Mouse (Mus musculus): ENCODE measurements around the gene Baz2b. TPM values are rescaled to one million over a fixed set of nuclear protein-coding genes. Genes with fewer than 3 reads are reported as not detected.
A peak's percentile ranks its signal among the peaks of the same experiment; 100 is the strongest.

The Baz2b gene
- total and polyA plus RNA-seq, 2 experiments from 2014 or later, result 72.3 to 89.3 TPM

GRCm38 (mm10) chr2:60026554-60026953 is 183.1 kb downstream of the Baz2b start:
- Histone ChIP-seq H3K36me3 (ENCODE audit: insufficient read depth, low read length) (no peaks in the 10 kb centered on the region), H3K4me1 (ENCODE audit: insufficient read depth, low read length) (no peaks in the 10 kb centered on the region), H3K4me2 (ENCODE audit: low read depth, low read length, poor library complexity, severe bottlenecking) (no peak overlapping the region), H3K4me3 (ENCODE audit: low read depth, low read length) (no peak overlapping the region), H3K27ac (ENCODE audit: low read depth, low read length) (no peak overlapping the region), H3K9ac (replicated peaks; ENCODE audit: low read length, poor library complexity, severe bottlenecking) (no peak overlapping the region), H3K27me3 (ENCODE audit: insufficient read depth, low read length) (no peaks in the 10 kb centered on the region), H3K9me3 (ENCODE audit: low read length) (no peaks in the 10 kb centered on the region)
- no peak for TF ChIP-seq CTCF (IDR thresholded peaks at IDR 0.05)
- ATAC-seq (ENCODE audit: low FRiP score) (no peak), DNase-seq (ENCODE audit: low spot score) (peak; percentile 31)
- 33% methylated on average over 6 of the region's 6 CpGs for WGBS

GRCm38 (mm10) chr2:60023777-60024176 is 185.9 kb downstream of the Baz2b start:
- H3K4me2 ChIP-seq (ENCODE audit: low read depth, low read length, poor library complexity, severe bottlenecking), result no peak overlapping the region
- 91% methylated on average over 7 of the region's 7 CpGs for WGBS
- no peaks in the 10 kb centered on the region for H3K9me3 ChIP-seq (ENCODE audit: low read length)
- no peak overlapping the region for H3K4me3 ChIP-seq (ENCODE audit: low read depth, low read length)
- ATAC-seq (ENCODE audit: low FRiP score), result no peak
- TF ChIP-seq CTCF (IDR thresholded peaks at IDR 0.05), result no peak
- H3K36me3 ChIP-seq (ENCODE audit: insufficient read depth, low read length), result no peaks in the 10 kb centered on the region
- H3K27ac ChIP-seq (ENCODE audit: low read depth, low read length), result no peak overlapping the region
- H3K4me1 ChIP-seq (ENCODE audit: insufficient read depth, low read length), result no peaks in the 10 kb centered on the region
- H3K27me3 ChIP-seq (ENCODE audit: insufficient read depth, low read length), result no peaks in the 10 kb centered on the region
- H3K9ac ChIP-seq (replicated peaks; ENCODE audit: low read length, poor library complexity, severe bottlenecking), result no peak overlapping the region
- DNase-seq (ENCODE audit: low spot score), result no peak

- no peaks in the 10 kb centered on the region for H3K27me3 ChIP-seq (ENCODE audit: insufficient read depth, low read length)
- no peak overlapping the region for H3K27ac ChIP-seq (ENCODE audit: low read depth, low read length)
- no peaks in the 10 kb centered on the region for H3K9me3 ChIP-seq (ENCODE audit: low read length)
- ATAC-seq (ENCODE audit: low FRiP score) (no peak), DNase-seq (ENCODE audit: low spot score) (no peak)
- H3K9ac ChIP-seq (replicated peaks; ENCODE audit: low read length, poor library complexity, severe bottlenecking), result no peak overlapping the region
- no peak for TF ChIP-seq CTCF (IDR thresholded peaks at IDR 0.05)
- 39% methylated on average over 5 of the region's 5 CpGs for WGBS
- H3K36me3 ChIP-seq (ENCODE audit: insufficient read depth, low read length), result no peaks in the 10 kb centered on the region
- H3K4me3 ChIP-seq (ENCODE audit: low read depth, low read length), result no peak overlapping the region
- no peaks in the 10 kb centered on the region for H3K4me1 ChIP-seq (ENCODE audit: insufficient read depth, low read length)
- H3K4me2 ChIP-seq (ENCODE audit: low read depth, low read length, poor library complexity, severe bottlenecking), result no peak overlapping the region
Measured at GRCm38 (mm10) chr2:60021556-60021955, 188.1 kb downstream of the Baz2b start.

GRCm38 (mm10) chr2:60021138-60021537 is 188.5 kb downstream of the Baz2b start:
- Histone ChIP-seq H3K4me2 (ENCODE audit: low read depth, low read length, poor library complexity, severe bottlenecking) (no peak overlapping the region), H3K4me3 (ENCODE audit: low read depth, low read length) (no peak overlapping the region), H3K36me3 (ENCODE audit: insufficient read depth, low read length) (no peaks in the 10 kb centered on the region), H3K27ac (ENCODE audit: low read depth, low read length) (no peak overlapping the region), H3K4me1 (ENCODE audit: insufficient read depth, low read length) (no peaks in the 10 kb centered on the region), H3K27me3 (ENCODE audit: insufficient read depth, low read length) (no peaks in the 10 kb centered on the region), H3K9me3 (ENCODE audit: low read length) (no peaks in the 10 kb centered on the region), H3K9ac (replicated peaks; ENCODE audit: low read length, poor library complexity, severe bottlenecking) (no peak overlapping the region)
- no peak for ATAC-seq (ENCODE audit: low FRiP score)
- no peak for TF ChIP-seq CTCF (IDR thresholded peaks at IDR 0.05)
- no peak for DNase-seq (ENCODE audit: low spot score)
- WGBS, result 92% methylated on average over 6 of the region's 6 CpGs

- Histone ChIP-seq H3K27ac (ENCODE audit: low read depth, low read length) (no peak overlapping the region), H3K4me2 (ENCODE audit: low read depth, low read length, poor library complexity, severe bottlenecking) (no peak overlapping the region), H3K4me3 (ENCODE audit: low read depth, low read length) (no peak overlapping the region), H3K9ac (replicated peaks; ENCODE audit: low read length, poor library complexity, severe bottlenecking) (no peak overlapping the region), H3K9me3 (ENCODE audit: low read length) (no peaks in the 10 kb centered on the region), H3K36me3 (ENCODE audit: insufficient read depth, low read length) (no peaks in the 10 kb centered on the region), H3K27me3 (ENCODE audit: insufficient read depth, low read length) (no peaks in the 10 kb centered on the region), H3K4me1 (ENCODE audit: insufficient read depth, low read length) (no peaks in the 10 kb centered on the region)
- TF ChIP-seq CTCF (IDR thresholded peaks at IDR 0.05), result no peak
- 100% methylated on average over 3 of the region's 3 CpGs for WGBS
- DNase-seq (ENCODE audit: low spot score) (no peak), ATAC-seq (ENCODE audit: low FRiP score) (no peak)
Measured at GRCm38 (mm10) chr2:60019546-60020250, 189.9 kb downstream of the Baz2b start.

DNA sequence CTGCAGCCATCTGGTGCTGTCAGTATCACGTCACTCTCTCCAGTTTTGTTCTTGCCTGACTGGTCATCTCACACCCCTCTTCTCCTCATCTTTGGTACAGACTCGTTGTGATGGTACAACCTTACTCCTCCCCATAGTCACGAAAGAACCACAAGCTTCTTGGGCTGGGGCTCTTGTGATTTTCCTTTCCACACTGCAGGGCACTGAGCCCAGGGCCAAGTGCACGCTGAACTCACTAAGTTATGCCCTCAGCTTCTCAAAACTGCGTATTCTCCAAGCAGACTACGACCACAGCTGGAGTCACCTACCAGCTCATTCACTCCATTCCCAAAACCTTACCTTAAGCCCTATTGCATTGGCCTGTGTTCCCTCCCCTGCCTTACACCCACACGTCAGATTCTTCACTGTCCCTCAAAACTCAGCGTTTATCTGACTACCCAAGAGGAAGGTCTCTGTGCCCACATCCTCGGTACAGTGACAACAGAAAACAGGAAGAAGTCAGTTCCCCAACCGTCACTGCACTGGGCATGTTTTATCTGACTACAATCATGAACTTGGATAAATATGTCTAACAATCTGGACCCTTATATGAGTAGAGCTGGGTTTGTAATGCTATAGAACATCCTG is 190.7 kb downstream of the Baz2b start:
- no peak for DNase-seq (ENCODE audit: low spot score)
- H3K4me2 ChIP-seq (ENCODE audit: low read depth, low read length, poor library complexity, severe bottlenecking), result no peak overlapping the region
- H3K27ac ChIP-seq (ENCODE audit: low read depth, low read length), result no peak overlapping the region
- no peaks in the 10 kb centered on the region for H3K27me3 ChIP-seq (ENCODE audit: insufficient read depth, low read length)
- TF ChIP-seq CTCF (IDR thresholded peaks at IDR 0.05), result no peak
- H3K9me3 ChIP-seq (ENCODE audit: low read length), result no peaks in the 10 kb centered on the region
- H3K4me3 ChIP-seq (ENCODE audit: low read depth, low read length), result no peak overlapping the region
- no peaks in the 10 kb centered on the region for H3K4me1 ChIP-seq (ENCODE audit: insufficient read depth, low read length)
- H3K9ac ChIP-seq (replicated peaks; ENCODE audit: low read length, poor library complexity, severe bottlenecking), result no peak overlapping the region
- H3K36me3 ChIP-seq (ENCODE audit: insufficient read depth, low read length), result no peaks in the 10 kb centered on the region
- ATAC-seq (ENCODE audit: low FRiP score), result no peak
- 85% methylated on average over 10 of the region's 10 CpGs for WGBS
